Mouse (Mus musculus) liver, embryonic 14.5 days (tissue): ENCODE results near the gene Rln1.

ENCODE experiments used
- CTCF ChIP-seq: IDR thresholded peaks from 2 replicates; pipeline ENCODE4 v1.5.1; 2016; ENCODE audit warnings: antibody characterized with exemption, low read depth, control low read depth
- EP300 ChIP-seq: IDR thresholded peaks from 2 replicates; pipeline ENCODE4 v1.6.1; 2016; ENCODE audit warnings: antibody characterized with exemption, low read depth

- TF ChIP-seq CTCF (no peak), EP300 (no peak)
Observed at GRCm38 (mm10) chr19:29350991-29351390, 16.5 kb upstream of the Rln1 start.
